Mouse (Mus musculus): Measurements from ENCODE around the gene Coro6.

Coro6 gene

GRCm38 (mm10) chr11:77464684-77465083 is 2.5 kb downstream of the Coro6 start:
- 53% methylated on average over 4 of the region's 4 CpGs for WGBS

- 66% methylated on average over 3 of the region's 3 CpGs for WGBS
Observed at GRCm38 (mm10) chr11:77465111-77465510, 2.9 kb downstream of the Coro6 start.

- WGBS: 54% methylated on average over 9 of the region's 9 CpGs
Observed at GRCm38 (mm10) chr11:77466544-77466943, 4.3 kb downstream of the Coro6 start.

GRCm38 (mm10) chr11:77467157-77467556 is 4.9 kb downstream of the Coro6 start:
- WGBS: 5% methylated on average over 25 of the region's 25 CpGs

GRCm38 (mm10) chr11:77467784-77468183 is 5.6 kb downstream of the Coro6 start:
- WGBS: 14% methylated on average over 20 of the region's 20 CpGs

- WGBS: 81% methylated on average over 9 of the region's 9 CpGs
Observed at GRCm38 (mm10) chr11:77468397-77468796, 6.2 kb downstream of the Coro6 start.

GRCm38 (mm10) chr11:77471407-77471806 is 9.2 kb downstream of the Coro6 start:
- 83% methylated on average over 29 of the region's 29 CpGs for WGBS

GRCm38 (mm10) chr11:77472775-77473174 is 10.6 kb downstream of the Coro6 start:
- WGBS: 92% methylated on average over 16 of the region's 16 CpGs

- 90% methylated on average over 14 of the region's 14 CpGs for WGBS
Observed at GRCm38 (mm10) chr11:77476216-77476615, 14.0 kb downstream of the Coro6 start.

GRCm38 (mm10) chr11:77476895-77477294 is 14.7 kb downstream of the Coro6 start:
- 96% methylated on average over 6 of the region's 6 CpGs for WGBS

- WGBS: 57% methylated on average over 3 of the region's 3 CpGs
Observed at GRCm38 (mm10) chr11:77483043-77483442, 20.8 kb downstream of the Coro6 start.

GRCm38 (mm10) chr11:77483510-77484255 is 21.5 kb downstream of the Coro6 start:
- 60% methylated on average over 11 of the region's 11 CpGs for WGBS

- 51% methylated on average over 6 of the region's 6 CpGs for WGBS
Observed at GRCm38 (mm10) chr11:77485229-77485628, 23.0 kb downstream of the Coro6 start.

GRCm38 (mm10) chr11:77486798-77487197 is 24.6 kb downstream of the Coro6 start:
- WGBS: 22% methylated on average over 5 of the region's 5 CpGs

GRCm38 (mm10) chr11:77488771-77489581 is 26.8 kb downstream of the Coro6 start:
- 3% methylated on average over 55 of the region's 55 CpGs for WGBS

- WGBS: under 1% methylated on average over 66 of the region's 87 CpGs
Observed at GRCm38 (mm10) chr11:77489591-77490235, 27.5 kb downstream of the Coro6 start, which contains the start of gene Ankrd13b. Ankrd13b (minus strand) TSS chr11:77489678.

GRCm38 (mm10) chr11:77490451-77490850 is 28.2 kb downstream of the Coro6 start:
- WGBS: 38% methylated on average over 6 of the region's 6 CpGs

- 2% methylated on average over 13 of the region's 13 CpGs for WGBS
Observed at GRCm38 (mm10) chr11:77491123-77491501, 28.9 kb downstream of the Coro6 start.

- under 1% methylated on average over 23 of the region's 23 CpGs for WGBS
Observed at GRCm38 (mm10) chr11:77491502-77492291, 29.5 kb downstream of the Coro6 start.

GRCm38 (mm10) chr11:77492311-77492871 is 30.2 kb downstream of the Coro6 start:
- 1% methylated on average over 18 of the region's 18 CpGs for WGBS

- WGBS: under 1% methylated on average over 31 of the region's 32 CpGs
Observed at GRCm38 (mm10) chr11:77492911-77493332, 30.7 kb downstream of the Coro6 start.
